Mouse (Mus musculus): Measurements from ENCODE around the gene Tpd52l2. TPM values are rescaled to one million over a fixed set of nuclear protein-coding genes. Genes with fewer than 3 reads are reported as not detected.

Gene Tpd52l2
- polyA plus RNA-seq, 1 experiment, result 47.3 TPM

GRCm38 (mm10) chr2:181461536-181462100 is 35.3 kb upstream of the Tpd52l2 start:
- H3K4me3 ChIP-seq (replicated peaks; ENCODE audit: extremely low read depth, low read depth, low read length), result no peak overlapping the region
- 55% methylated on average over 1 of the region's 1 CpGs for WGBS
- peaks cover 7% of the 10 kb centered on the region; the same call in 1 of the 2 replicates for H3K4me1 ChIP-seq (ENCODE audit: control insufficient read depth, insufficient read depth, low read length)
- DNase-seq, result no peak
- TF ChIP-seq POLR2A (IDR thresholded peaks at IDR 0.05; ENCODE audit: borderline replicate concordance, extremely low read depth, low read depth, low read length) (no peak), CTCF (IDR thresholded peaks at IDR 0.05; ENCODE audit: insufficient read depth, low read length) (no peak)

GRCm38 (mm10) chr2:181462604-181463003 is 34.3 kb upstream of the Tpd52l2 start:
- Histone ChIP-seq H3K4me3 (replicated peaks; ENCODE audit: extremely low read depth, low read depth, low read length) (no peak overlapping the region), H3K4me1 (ENCODE audit: control insufficient read depth, insufficient read depth, low read length) (peaks cover 7% of the 10 kb centered on the region; the same call in 1 of the 2 replicates)
- WGBS, result 89% methylated on average over 1 of the region's 1 CpGs
- no peak for DNase-seq
- TF ChIP-seq CTCF (IDR thresholded peaks at IDR 0.05; ENCODE audit: insufficient read depth, low read length) (no peak), POLR2A (IDR thresholded peaks at IDR 0.05; ENCODE audit: borderline replicate concordance, extremely low read depth, low read depth, low read length) (no peak)

- Histone ChIP-seq H3K4me1 (ENCODE audit: control insufficient read depth, insufficient read depth, low read length) (peaks cover 7% of the 10 kb centered on the region; the same call in 1 of the 2 replicates), H3K4me3 (replicated peaks; ENCODE audit: extremely low read depth, low read depth, low read length) (no peak overlapping the region)
- peak; percentile 41 for DNase-seq
- TF ChIP-seq POLR2A (IDR thresholded peaks at IDR 0.05; ENCODE audit: borderline replicate concordance, extremely low read depth, low read depth, low read length) (no peak), CTCF (IDR thresholded peaks at IDR 0.05; ENCODE audit: insufficient read depth, low read length) (no peak)
- 28% methylated on average over 7 of the region's 7 CpGs for WGBS
These were observed 33.8 kb upstream of the Tpd52l2 start for GRCm38 (mm10) chr2:181463008-181463738.

GRCm38 (mm10) chr2:181465423-181465822 is 31.5 kb upstream of the Tpd52l2 start:
- WGBS, result 45% methylated on average over 3 of the region's 3 CpGs
- Histone ChIP-seq H3K4me1 (ENCODE audit: control insufficient read depth, insufficient read depth, low read length) (peaks cover 7% of the 10 kb centered on the region; the same call in 1 of the 2 replicates), H3K4me3 (replicated peaks; ENCODE audit: extremely low read depth, low read depth, low read length) (no peak overlapping the region)
- no peak for DNase-seq
- TF ChIP-seq POLR2A (IDR thresholded peaks at IDR 0.05; ENCODE audit: borderline replicate concordance, extremely low read depth, low read depth, low read length) (no peak), CTCF (IDR thresholded peaks at IDR 0.05; ENCODE audit: insufficient read depth, low read length) (no peak)

- no peak overlapping the region for H3K4me3 ChIP-seq (replicated peaks; ENCODE audit: extremely low read depth, low read depth, low read length)
- H3K4me1 ChIP-seq (ENCODE audit: control insufficient read depth, insufficient read depth, low read length), result peaks cover 17% of the 10 kb centered on the region
- WGBS, result 37% methylated on average over 2 of the region's 2 CpGs
- no peak for DNase-seq
- no peak for TF ChIP-seq CTCF (IDR thresholded peaks at IDR 0.05; ENCODE audit: insufficient read depth, low read length)
- TF ChIP-seq POLR2A (IDR thresholded peaks at IDR 0.05; ENCODE audit: borderline replicate concordance, extremely low read depth, low read depth, low read length), result no peak
These were observed 26.7 kb upstream of the Tpd52l2 start for GRCm38 (mm10) chr2:181470285-181470684.

- Histone ChIP-seq H3K4me1 (ENCODE audit: control insufficient read depth, insufficient read depth, low read length) (peaks cover 17% of the 10 kb centered on the region), H3K4me3 (replicated peaks; ENCODE audit: extremely low read depth, low read depth, low read length) (no peak overlapping the region)
- no peak for TF ChIP-seq POLR2A (IDR thresholded peaks at IDR 0.05; ENCODE audit: borderline replicate concordance, extremely low read depth, low read depth, low read length)
- no peak for TF ChIP-seq CTCF (IDR thresholded peaks at IDR 0.05; ENCODE audit: insufficient read depth, low read length)
- 24% methylated on average over 5 of the region's 5 CpGs for WGBS
- DNase-seq, result no peak
These were observed 25.7 kb upstream of the Tpd52l2 start for GRCm38 (mm10) chr2:181471246-181471645.

GRCm38 (mm10) chr2:181472256-181472827 is 24.6 kb upstream of the Tpd52l2 start:
- H3K4me3 ChIP-seq (replicated peaks; ENCODE audit: extremely low read depth, low read depth, low read length), result no peak overlapping the region
- 46% methylated on average over 1 of the region's 1 CpGs for WGBS
- TF ChIP-seq CTCF (IDR thresholded peaks at IDR 0.05; ENCODE audit: insufficient read depth, low read length), result no peak
- TF ChIP-seq POLR2A (IDR thresholded peaks at IDR 0.05; ENCODE audit: borderline replicate concordance, extremely low read depth, low read depth, low read length), result no peak
- no peak for DNase-seq
- H3K4me1 ChIP-seq (ENCODE audit: control insufficient read depth, insufficient read depth, low read length), result peaks cover 17% of the 10 kb centered on the region

GRCm38 (mm10) chr2:181483120-181483519 is 13.8 kb upstream of the Tpd52l2 start:
- TF ChIP-seq POLR2A (IDR thresholded peaks at IDR 0.05; ENCODE audit: borderline replicate concordance, extremely low read depth, low read depth, low read length) (no peak), CTCF (IDR thresholded peaks at IDR 0.05; ENCODE audit: insufficient read depth, low read length) (no peak)
- 30% methylated on average over 2 of the region's 2 CpGs for WGBS
- Histone ChIP-seq H3K4me1 (ENCODE audit: control insufficient read depth, insufficient read depth, low read length) (peaks cover 4% of the 10 kb centered on the region), H3K4me3 (replicated peaks; ENCODE audit: extremely low read depth, low read depth, low read length) (peak overlapping the region; percentile 44)
- DNase-seq, result no peak

GRCm38 (mm10) chr2:181483562-181484318 is 13.2 kb upstream of the Tpd52l2 start:
- no peak for TF ChIP-seq CTCF (IDR thresholded peaks at IDR 0.05; ENCODE audit: insufficient read depth, low read length)
- peak; percentile 20; the same call in 1 of the 2 replicates for TF ChIP-seq POLR2A (IDR thresholded peaks at IDR 0.05; ENCODE audit: borderline replicate concordance, extremely low read depth, low read depth, low read length)
- H3K4me1 ChIP-seq (ENCODE audit: control insufficient read depth, insufficient read depth, low read length), result peaks cover 4% of the 10 kb centered on the region
- DNase-seq, result peak; percentile 53
- 24% methylated on average over 7 of the region's 7 CpGs for WGBS
- H3K4me3 ChIP-seq (replicated peaks; ENCODE audit: extremely low read depth, low read depth, low read length), result peak overlapping the region; percentile 44
